Mouse (Mus musculus) midbrain, embryonic 15.5 days (tissue): ENCODE measurements around the gene Astn2. TPM values are rescaled to one million over a fixed set of nuclear protein-coding genes. Genes with fewer than 3 reads are reported as not detected.

ENCODE experiments used
- ATAC-seq: fragments of 200-750 bp; cut with Nextera tagmentation; replicated peaks from 2 replicates; pipeline ENCODE4 v1.8.0; 2017; ENCODE audit warnings: moderate TSS enrichment
- H3K27ac ChIP-seq: fragments of 300-500 bp; sonication (generic); 2 replicates; pipeline ENCODE4 v1.5.1; 2015; ENCODE audit warnings: mild to moderate bottlenecking, inconsistent platforms
- H3K27me3 ChIP-seq: fragments of 300-500 bp; sonication (generic); replicated peaks from 2 replicates; pipeline ENCODE4 v1.6.1; 2015; ENCODE audit warnings: inconsistent platforms
- H3K36me3 ChIP-seq: fragments of 300-500 bp; sonication (generic); replicated peaks from 2 replicates; pipeline ENCODE4 v1.6.1; 2015; ENCODE audit warnings: inconsistent platforms
- H3K4me1 ChIP-seq: fragments of 300-500 bp; sonication (generic); 2 replicates; pipeline ENCODE4 v1.6.1; 2015; ENCODE audit warnings: inconsistent platforms
- H3K4me2 ChIP-seq: fragments of 300-500 bp; sonication (generic); 2 replicates; pipeline ENCODE4 v1.6.1; 2015; ENCODE audit warnings: inconsistent platforms, mild to moderate bottlenecking, moderate library complexity
- H3K4me3 ChIP-seq: fragments of 300-500 bp; sonication (generic); 2 replicates; pipeline ENCODE4 v1.5.1; 2015; ENCODE audit warnings: mild to moderate bottlenecking, inconsistent platforms
- H3K9ac ChIP-seq: fragments of 300-500 bp; sonication (generic); 2 replicates; pipeline ENCODE4 v1.6.1; 2015; ENCODE audit warnings: mild to moderate bottlenecking, inconsistent platforms
- H3K9me3 ChIP-seq: fragments of 300-500 bp; sonication (generic); 2 replicates; pipeline ENCODE4 v1.6.1; 2016; ENCODE audit warnings: inconsistent platforms
- WGBS: fragments of 180-500 bp; shearing (Covaris S2); methylation state at CpG from one replicate; pipeline ENCODE4 v1.1.7; 2015; ENCODE audit warnings: mixed read lengths; 5-methylcytosine and 5-hydroxymethylcytosine counted together
- polyA plus RNA-seq: library from polyadenylated mRNA; unstranded; fragments of >200 nt; fragmentation: Nextera tagmentation; extraction: Ambion mirVana; gene quantifications from 2 replicates; pipeline ENCODE4 v1.2.1, GENCODE M21; 2015

Gene Astn2
- polyA plus RNA-seq, 1 experiment from 2014 or later: 4.0 TPM

DNA sequence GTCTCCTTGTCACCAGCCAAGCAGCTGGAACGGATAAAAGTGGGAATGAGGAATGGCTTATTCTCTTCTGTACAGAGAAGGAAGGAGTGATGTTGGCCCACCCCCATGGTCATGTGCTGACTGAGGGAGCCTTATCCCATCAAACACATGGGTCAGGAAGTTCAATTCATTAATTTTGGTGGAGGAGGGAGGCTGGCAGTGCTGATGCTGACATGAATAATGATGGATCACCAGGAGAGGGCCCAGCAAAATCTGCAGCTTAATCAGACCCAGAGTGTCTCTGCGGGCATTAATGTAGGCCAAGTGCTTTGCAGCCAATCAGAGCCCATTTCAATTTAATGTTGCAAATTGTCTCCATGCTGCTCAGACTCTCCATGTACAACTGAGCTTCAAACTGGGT is 172.1 kb downstream of the Astn2 start:
- ATAC-seq: peak; percentile 84
- no peak overlapping the region for H3K9ac ChIP-seq
- H3K27ac ChIP-seq: 0 out of 2 replicates have a peak overlapping the region, but pooled peaks have one; percentile 11
- H3K4me3 ChIP-seq: no peak overlapping the region
- H3K36me3 ChIP-seq: no peaks in the 10 kb centered on the region
- H3K4me2 ChIP-seq: no peak overlapping the region
- no peaks in the 10 kb centered on the region for H3K27me3 ChIP-seq
- no peaks in the 10 kb centered on the region for H3K9me3 ChIP-seq
- 40% methylated on average over 2 of the region's 2 CpGs for WGBS
- H3K4me1 ChIP-seq: peaks cover 6% of the 10 kb centered on the region; the same call in 1 of the 2 replicates

DNA sequence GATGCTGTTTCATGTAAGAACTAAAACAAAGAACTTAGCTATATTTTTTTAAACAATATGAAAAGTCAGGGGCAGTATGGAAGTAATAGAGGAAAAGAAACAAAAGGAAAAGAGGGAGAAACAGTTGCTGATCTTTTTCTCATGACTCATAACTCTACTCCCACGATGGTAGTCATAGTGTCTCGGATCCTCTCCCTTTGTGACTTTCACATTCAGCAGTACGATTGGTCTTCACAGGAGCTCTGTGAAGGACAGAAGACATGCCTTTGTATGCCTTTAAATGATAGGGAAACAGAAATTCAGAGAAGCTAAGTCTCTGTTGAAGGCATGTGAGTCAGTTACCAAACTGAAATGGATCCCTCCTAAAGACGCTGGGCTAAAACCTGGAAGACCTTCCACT is 173.7 kb downstream of the Astn2 start:
- H3K4me2 ChIP-seq: no peak overlapping the region
- H3K4me3 ChIP-seq: no peak overlapping the region
- ATAC-seq: no peak
- H3K9me3 ChIP-seq: no peaks in the 10 kb centered on the region
- H3K27me3 ChIP-seq: no peaks in the 10 kb centered on the region
- no peak overlapping the region for H3K27ac ChIP-seq
- H3K9ac ChIP-seq: no peak overlapping the region
- 89% methylated on average over 4 of the region's 4 CpGs for WGBS
- no peaks in the 10 kb centered on the region for H3K36me3 ChIP-seq
- peaks cover 6% of the 10 kb centered on the region; the same call in 1 of the 2 replicates for H3K4me1 ChIP-seq

DNA sequence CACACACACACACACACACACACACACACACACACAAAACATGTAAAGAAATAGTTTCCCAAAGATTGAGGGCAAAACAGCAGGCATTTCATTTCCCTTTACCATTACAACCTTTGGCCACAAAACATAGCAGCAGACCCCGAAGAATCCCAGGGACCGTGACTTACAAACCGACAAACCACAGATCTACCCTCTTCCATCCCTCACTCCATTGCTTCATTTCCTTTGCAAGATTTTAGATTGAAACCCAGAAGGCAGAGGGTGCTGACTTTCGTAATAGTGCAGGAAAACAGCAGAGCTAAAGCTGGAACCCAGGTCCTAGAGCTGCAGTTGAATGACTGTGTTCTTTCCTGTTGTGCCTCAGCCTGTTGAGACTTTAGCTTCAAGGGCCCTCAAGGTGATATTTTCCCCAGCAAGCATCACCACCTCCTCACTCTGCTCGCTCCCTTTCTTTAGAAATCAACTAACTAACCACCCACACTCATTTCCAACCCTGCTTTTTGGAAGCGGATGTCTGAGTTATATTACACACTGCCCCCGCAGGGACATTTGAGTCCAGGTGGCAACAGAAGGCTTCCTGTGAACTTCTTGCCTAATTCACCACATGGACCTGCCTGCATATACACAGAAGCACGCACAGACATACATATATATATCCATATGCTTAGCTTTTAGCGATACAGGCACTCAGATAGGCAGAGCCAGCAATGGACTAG is 181.7 kb downstream of the Astn2 start:
- no peaks in the 10 kb centered on the region for H3K4me1 ChIP-seq
- H3K4me2 ChIP-seq: no peak overlapping the region
- no peak overlapping the region for H3K4me3 ChIP-seq
- no peaks in the 10 kb centered on the region for H3K27me3 ChIP-seq
- H3K9ac ChIP-seq: no peak overlapping the region
- no peak for ATAC-seq
- H3K9me3 ChIP-seq: no peaks in the 10 kb centered on the region
- no peaks in the 10 kb centered on the region for H3K36me3 ChIP-seq
- no peak overlapping the region for H3K27ac ChIP-seq
- WGBS: 92% methylated on average over 9 of the region's 9 CpGs

DNA sequence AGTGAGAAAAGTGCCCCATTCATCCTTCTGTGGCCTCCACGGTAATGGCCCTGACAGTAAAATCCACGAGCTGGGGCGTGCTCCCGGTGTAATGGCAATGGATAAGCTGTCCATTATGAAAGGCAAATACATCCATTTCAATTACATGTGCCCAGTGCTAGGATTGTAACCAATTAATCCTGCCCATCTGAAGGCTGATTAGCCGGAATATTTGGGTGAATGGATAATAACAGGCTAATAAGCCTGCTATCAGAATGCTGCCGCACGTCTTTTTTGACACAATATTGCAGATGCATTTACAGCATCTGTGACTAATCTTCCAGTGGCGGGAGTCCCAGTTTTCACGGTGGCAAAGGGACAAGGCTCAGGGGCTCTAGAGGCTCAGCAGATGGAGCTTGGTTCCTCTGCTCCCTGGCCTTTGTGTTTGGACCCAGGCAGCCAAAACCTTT is 189.2 kb downstream of the Astn2 start:
- 21% methylated on average over 9 of the region's 9 CpGs for WGBS

DNA sequence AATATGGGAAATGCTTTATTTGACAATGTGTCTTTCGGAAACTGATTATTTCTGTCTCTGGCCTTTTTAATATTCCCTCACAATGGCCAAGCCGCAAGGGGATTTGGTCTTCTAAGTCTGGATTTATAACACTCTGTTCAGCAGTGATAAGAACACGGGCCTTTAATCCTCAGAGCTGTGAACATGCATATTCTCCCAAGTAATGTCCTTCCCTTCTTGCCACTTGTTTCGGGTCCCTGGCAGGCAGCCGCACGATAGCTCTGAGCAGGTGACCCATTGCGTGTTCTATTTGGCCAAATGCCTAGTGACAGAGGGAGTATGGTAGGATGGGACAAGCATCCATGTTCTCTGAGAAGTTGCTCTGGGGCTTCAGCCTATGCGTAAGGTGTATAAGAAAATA is 214.8 kb downstream of the Astn2 start:
- peak; percentile 77 for ATAC-seq
- Histone ChIP-seq H3K36me3 (no peaks in the 10 kb centered on the region), H3K4me3 (no peak overlapping the region), H3K4me2 (no peak overlapping the region), H3K27me3 (no peaks in the 10 kb centered on the region), H3K9ac (no peak overlapping the region), H3K4me1 (0 out of 2 replicates have a peak, but pooled peaks cover 4% of the 10 kb centered on the region), H3K9me3 (no peaks in the 10 kb centered on the region), H3K27ac (no peak overlapping the region)
- 69% methylated on average over 8 of the region's 8 CpGs for WGBS

More for the DNA sequence above, 189.2 kb downstream of the Astn2 start:
- no peaks in the 10 kb centered on the region for H3K9me3 ChIP-seq
- peak overlapping the region; percentile 57 for H3K27ac ChIP-seq
- H3K4me2 ChIP-seq: no peak overlapping the region
- H3K27me3 ChIP-seq: no peaks in the 10 kb centered on the region
- H3K36me3 ChIP-seq: no peaks in the 10 kb centered on the region
- peaks cover 12% of the 10 kb centered on the region for H3K4me1 ChIP-seq
- no peak overlapping the region for H3K9ac ChIP-seq
- H3K4me3 ChIP-seq: no peak overlapping the region
- ATAC-seq: peak; percentile 74

DNA sequence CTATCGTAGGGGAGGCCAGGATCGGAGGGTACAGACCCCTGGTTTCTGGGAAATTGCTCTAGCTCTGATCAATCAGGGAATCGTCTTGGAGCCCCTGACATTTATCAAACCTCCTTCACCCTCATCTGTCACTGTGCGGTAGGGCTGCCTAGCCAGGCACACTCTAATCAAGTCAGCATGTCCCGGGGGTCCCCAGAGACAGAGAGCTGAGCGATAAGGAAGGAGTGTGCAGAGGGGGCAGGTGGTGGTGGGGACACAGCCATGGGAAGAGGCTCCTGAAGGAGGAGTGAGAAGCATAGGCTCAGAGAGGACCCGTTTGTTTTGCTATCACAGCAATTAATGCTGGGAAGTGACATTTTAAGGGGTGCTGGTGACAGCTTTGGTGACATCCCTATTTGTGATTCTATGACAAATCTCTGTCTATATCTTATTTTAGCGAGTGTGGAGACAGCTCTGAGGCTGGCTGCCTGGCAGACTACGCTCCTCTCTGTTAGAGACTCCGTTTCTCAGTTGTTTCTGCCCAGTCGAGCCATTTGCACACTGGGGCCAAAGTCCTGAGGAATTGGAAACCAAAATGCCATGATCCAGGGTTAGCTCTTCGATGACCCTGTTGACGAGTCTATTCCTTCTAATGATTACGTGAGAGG is 228.4 kb downstream of the Astn2 start:
- H3K27ac ChIP-seq: no peak overlapping the region
- H3K9ac ChIP-seq: no peak overlapping the region
- H3K9me3 ChIP-seq: no peaks in the 10 kb centered on the region
- H3K4me3 ChIP-seq: no peak overlapping the region
- peaks cover 7% of the 10 kb centered on the region for H3K4me1 ChIP-seq
- 52% methylated on average over 14 of the region's 14 CpGs for WGBS
- no peaks in the 10 kb centered on the region for H3K36me3 ChIP-seq
- ATAC-seq: peak; percentile 84
- no peaks in the 10 kb centered on the region for H3K27me3 ChIP-seq
- no peak overlapping the region for H3K4me2 ChIP-seq

DNA sequence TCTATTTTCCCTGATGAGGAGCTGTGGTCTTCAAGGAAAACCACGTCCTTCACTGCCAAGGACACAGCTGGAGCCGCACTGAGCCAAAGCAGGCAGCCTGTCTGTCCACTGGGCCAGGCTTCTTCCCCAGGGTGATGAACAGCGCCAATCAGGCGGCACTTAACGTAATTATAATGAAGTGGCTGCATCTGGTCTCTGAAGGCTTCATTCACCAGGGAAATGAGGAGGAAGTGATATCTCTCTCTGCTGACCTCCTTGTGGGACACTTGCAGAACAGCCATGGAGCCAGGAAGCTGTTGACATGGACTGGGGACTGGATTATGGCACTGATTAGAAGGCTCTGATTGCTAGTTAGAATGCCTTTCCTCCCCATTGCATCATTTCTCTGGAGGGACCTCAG is 232.8 kb downstream of the Astn2 start:
- Histone ChIP-seq H3K9me3 (no peaks in the 10 kb centered on the region), H3K27ac (no peak overlapping the region), H3K4me3 (no peak overlapping the region), H3K9ac (no peak overlapping the region), H3K27me3 (no peaks in the 10 kb centered on the region), H3K4me2 (no peak overlapping the region), H3K4me1 (peaks cover 16% of the 10 kb centered on the region), H3K36me3 (no peaks in the 10 kb centered on the region)
- 72% methylated on average over 5 of the region's 5 CpGs for WGBS
- no peak for ATAC-seq

DNA sequence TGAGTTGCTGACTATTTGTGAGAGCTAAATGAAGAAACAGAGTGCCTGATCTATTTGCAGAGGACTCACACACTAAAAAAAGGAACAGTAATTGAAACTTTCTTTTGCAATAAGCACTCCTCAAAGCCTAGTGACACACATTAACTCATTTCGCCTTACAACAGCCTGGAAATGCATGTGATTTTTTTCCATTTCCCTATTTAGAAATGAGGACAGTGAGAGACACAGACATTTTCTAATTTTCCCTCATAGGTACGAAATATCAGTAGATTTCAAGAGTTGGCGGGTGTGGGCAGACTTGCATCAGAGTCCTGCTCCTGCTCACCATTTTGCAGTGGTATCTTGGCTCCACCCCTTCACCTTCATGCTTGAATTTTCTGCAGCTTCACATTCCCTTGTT is 233.6 kb downstream of the Astn2 start:
- H3K36me3 ChIP-seq: no peaks in the 10 kb centered on the region
- no peak for ATAC-seq

DNA sequence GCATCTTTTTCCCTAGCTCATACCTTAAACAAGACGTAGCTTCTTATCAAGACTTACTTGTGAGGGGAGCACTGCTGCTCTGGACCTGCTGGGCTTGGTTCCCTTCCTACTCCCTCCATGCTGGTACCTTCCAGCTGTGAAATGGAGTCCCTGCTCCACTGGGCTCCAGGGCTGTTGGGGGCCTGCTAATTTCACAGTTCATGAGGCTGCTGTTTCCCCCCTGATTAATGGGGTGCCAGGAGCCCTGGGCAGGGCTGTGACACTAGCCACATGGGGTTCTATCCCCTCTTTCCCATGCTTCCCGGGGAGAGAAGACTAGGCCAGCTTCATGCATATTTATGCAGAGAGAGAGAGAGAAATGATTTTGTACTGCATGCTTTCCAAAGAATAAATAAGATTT is 234.9 kb downstream of the Astn2 start:
- no peak overlapping the region for H3K4me3 ChIP-seq
- WGBS: 26% methylated on average over 2 of the region's 2 CpGs
- 0 out of 2 replicates have a peak, but pooled peaks have one; percentile 18 for ATAC-seq
- no peaks in the 10 kb centered on the region for H3K27me3 ChIP-seq
- H3K4me1 ChIP-seq: peaks cover 9% of the 10 kb centered on the region; the same call in 1 of the 2 replicates
- no peaks in the 10 kb centered on the region for H3K9me3 ChIP-seq
- no peaks in the 10 kb centered on the region for H3K36me3 ChIP-seq
- H3K9ac ChIP-seq: no peak overlapping the region
- H3K4me2 ChIP-seq: no peak overlapping the region
- peak overlapping the region; percentile 28; the same call in 1 of the 2 replicates for H3K27ac ChIP-seq

More for the DNA sequence above, 233.6 kb downstream of the Astn2 start:
- H3K4me2 ChIP-seq: no peak overlapping the region
- 88% methylated on average over 3 of the region's 3 CpGs for WGBS
- H3K27me3 ChIP-seq: no peaks in the 10 kb centered on the region
- no peak overlapping the region for H3K27ac ChIP-seq
- no peaks in the 10 kb centered on the region for H3K9me3 ChIP-seq
- peaks cover 11% of the 10 kb centered on the region for H3K4me1 ChIP-seq
- H3K4me3 ChIP-seq: no peak overlapping the region
- H3K9ac ChIP-seq: no peak overlapping the region

DNA sequence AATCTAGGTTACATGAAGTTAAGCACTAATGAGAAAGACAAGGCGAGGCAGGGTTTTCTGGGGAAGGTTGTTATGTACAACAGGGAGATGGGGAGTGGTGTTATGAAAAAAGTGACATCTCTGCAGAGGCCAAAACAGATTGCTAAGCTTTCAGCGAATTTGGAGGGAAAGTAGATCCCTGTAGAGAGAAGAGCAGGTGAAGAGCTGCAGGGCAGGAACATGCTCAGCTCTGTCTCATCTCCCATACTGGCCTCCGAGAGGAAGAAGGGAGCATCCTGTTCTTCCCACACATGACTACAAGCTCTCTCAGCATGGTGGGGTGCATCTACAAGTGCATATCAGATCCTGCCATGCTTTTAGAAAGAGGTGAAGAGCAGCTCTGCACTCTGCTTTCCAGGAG is 245.7 kb downstream of the Astn2 start:
- Histone ChIP-seq H3K9ac (no peak overlapping the region), H3K4me2 (no peak overlapping the region), H3K27ac (no peak overlapping the region), H3K4me1 (no peaks in the 10 kb centered on the region), H3K36me3 (no peaks in the 10 kb centered on the region), H3K4me3 (no peak overlapping the region), H3K9me3 (no peaks in the 10 kb centered on the region), H3K27me3 (no peaks in the 10 kb centered on the region)
- 71% methylated on average over 3 of the region's 3 CpGs for WGBS
- no peak for ATAC-seq

DNA sequence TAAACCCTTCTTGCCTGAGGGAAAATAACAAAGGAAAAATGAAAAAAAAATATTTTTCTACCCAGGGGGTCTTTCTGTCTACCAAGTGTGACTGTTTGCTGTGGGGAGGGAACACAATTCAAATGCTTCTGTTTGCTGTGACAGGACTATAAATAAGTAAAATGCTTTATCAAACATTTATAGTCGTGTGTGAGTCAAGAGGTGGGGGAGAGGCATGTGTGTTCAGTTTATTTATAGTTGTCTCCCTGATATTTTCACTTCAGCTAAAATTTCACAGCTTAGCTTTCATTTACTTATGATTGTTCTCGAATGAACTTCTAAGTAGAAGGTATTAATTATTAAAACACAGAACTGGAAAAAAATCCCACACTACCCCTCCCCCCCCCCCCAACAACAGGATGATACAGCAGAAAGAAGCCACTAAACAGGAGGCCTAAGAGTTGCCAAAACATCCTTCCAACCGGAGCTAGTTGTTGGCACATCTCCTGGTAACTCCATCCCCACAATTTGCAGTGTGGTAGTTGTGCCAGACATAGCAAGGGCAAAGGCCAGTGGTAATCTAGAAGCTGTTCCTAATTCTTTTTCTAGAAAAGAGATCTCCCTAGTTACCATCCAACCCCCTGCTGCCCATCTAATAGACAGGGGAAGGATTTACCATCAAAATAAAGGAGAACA is 246.8 kb downstream of the Astn2 start:
- 60% methylated on average over 3 of the region's 3 CpGs for WGBS
- no peak overlapping the region for H3K27ac ChIP-seq
- H3K4me2 ChIP-seq: no peak overlapping the region
- H3K27me3 ChIP-seq: no peaks in the 10 kb centered on the region
- H3K9ac ChIP-seq: no peak overlapping the region
- no peaks in the 10 kb centered on the region for H3K4me1 ChIP-seq
- ATAC-seq: no peak
- H3K9me3 ChIP-seq: no peaks in the 10 kb centered on the region
- no peaks in the 10 kb centered on the region for H3K36me3 ChIP-seq
- no peak overlapping the region for H3K4me3 ChIP-seq

DNA sequence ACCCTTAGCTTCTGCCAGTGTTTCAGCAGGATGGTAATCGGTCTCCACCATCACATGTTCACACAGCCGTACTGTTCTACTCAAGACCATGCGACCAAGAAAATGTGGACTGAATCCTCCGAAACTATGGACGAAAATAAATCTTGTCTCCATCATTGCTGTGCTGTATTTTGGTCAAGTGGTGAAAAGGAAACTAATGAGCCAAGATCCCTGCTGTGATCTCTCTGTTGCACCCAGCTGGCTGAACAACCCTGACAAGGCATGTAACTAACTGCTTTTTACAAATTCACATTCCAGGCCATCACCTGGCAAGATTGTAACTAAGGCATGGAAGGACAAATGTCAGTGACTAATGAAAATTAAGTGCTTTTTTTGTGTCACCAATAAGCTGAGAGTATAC is 257.9 kb downstream of the Astn2 start:
- Histone ChIP-seq H3K27ac (no peak overlapping the region), H3K9ac (no peak overlapping the region), H3K27me3 (no peaks in the 10 kb centered on the region), H3K4me3 (no peak overlapping the region), H3K9me3 (no peaks in the 10 kb centered on the region), H3K36me3 (no peaks in the 10 kb centered on the region), H3K4me1 (no peaks in the 10 kb centered on the region), H3K4me2 (no peak overlapping the region)
- ATAC-seq: no peak
- 92% methylated on average over 5 of the region's 5 CpGs for whole genome bisulfite sequencing
